In the genomic region with DNA sequence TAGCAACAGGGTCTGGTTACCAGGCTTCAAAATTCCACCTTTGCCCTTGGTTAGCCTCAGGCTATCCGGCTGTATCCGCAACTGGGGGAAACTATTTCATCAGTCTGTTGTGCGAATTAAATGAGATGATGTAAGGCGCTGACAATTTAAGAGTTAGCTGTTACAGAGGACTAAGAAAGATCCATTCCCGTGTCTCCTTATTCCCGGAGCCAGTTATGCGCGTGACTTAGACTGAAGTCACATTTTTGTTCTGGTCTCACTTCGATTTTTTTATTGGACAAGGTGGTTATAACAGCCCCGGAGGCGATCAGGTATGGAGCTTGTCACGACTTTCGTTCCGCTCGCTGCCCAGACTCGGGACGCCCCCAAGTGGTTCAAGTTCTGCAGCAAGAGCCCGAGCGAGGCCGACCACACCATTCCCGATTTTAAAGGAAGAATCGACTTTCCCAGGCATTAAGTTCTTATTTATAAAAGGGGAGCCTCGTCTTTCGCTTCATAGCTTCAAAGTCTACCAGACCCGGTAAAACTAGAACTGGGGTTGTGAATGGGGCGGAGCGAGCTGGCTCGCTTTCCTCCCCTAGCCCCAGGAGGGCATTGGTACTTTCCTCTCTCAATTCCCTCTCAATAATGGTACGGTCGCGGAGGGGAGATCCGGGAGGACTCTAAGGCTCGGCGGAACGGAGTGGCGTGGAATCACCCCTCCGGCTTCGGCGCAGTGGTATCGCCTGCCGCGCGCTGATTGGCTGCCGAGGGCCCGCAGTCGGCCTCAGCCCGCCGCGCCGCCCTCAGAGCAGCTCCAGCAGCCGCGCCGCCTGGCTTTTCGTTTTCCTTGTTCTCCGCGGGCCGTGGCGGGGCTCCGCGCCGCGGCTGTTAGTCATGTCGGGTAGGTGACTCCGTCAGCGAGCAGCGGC, we compare ENCODE assay signal across 8 mouse cellular contexts. TPM values are rescaled to one million over a fixed set of nuclear protein-coding genes. Genes with fewer than 3 reads are reported as not detected.
DNase-seq lines count a peak whose midpoint lies in the region; ATAC-seq and TF ChIP-seq lines count a peak whose summit lies in the region.

A gene (plus strand): TSS at position 763 of the 911 bp plus-strand sequence.

- ATAC-seq in common myeloid progenitor, adult 5-6 weeks (replicated peaks; ENCODE audit: low read depth, poor library complexity, severe bottlenecking), result peak; percentile 99
- peak; percentile 99 for ATAC-seq in hindbrain, postnatal 0 days
- ATAC-seq in megakaryocyte, adult 5-6 weeks (ENCODE audit: poor library complexity, severe bottlenecking), result peak; percentile 98

- intact Hi-C loops in gastrocnemius, adult 2 months (cut with DNase I), result loop anchor here (1.0 kb wide), 1 partner anchor 32 kb away; no protein-coding TSS in a partner anchor
- intact Hi-C loops in left cerebral cortex, adult 2 months (cut with DNase I), result loop anchor here (1.0 kb wide), 1 partner anchor 29 kb away; no protein-coding TSS in a partner anchor

- peak within 1 kb of the TSS; percentile 93 for H3K4me3 ChIP-seq in gastrocnemius, adult 2 months
- peak within 1 kb of the TSS; percentile 98 for H3K4me3 ChIP-seq in hindbrain, postnatal 0 days (ENCODE audit: low read length)
- H3K4me3 ChIP-seq in left cerebral cortex, adult 2 months, result peak within 1 kb of the TSS; percentile 57

- peak within 1 kb of the TSS; percentile 81 for H3K9ac ChIP-seq in hindbrain, postnatal 0 days (replicated peaks; ENCODE audit: low read length)

- peak; percentile 88 for TF ChIP-seq CTCF in gastrocnemius, adult 2 months (IDR thresholded peaks at IDR 0.05)
- peak; percentile 79 for TF ChIP-seq CTCF in hindbrain, postnatal 0 days (IDR thresholded peaks at IDR 0.05; ENCODE audit: low read depth)
- peak; percentile 70 for TF ChIP-seq CTCF in left cerebral cortex, adult 2 months (IDR thresholded peaks at IDR 0.05)

- peaks cover 8% of the 10 kb centered on the region; the same call in 1 of the 2 replicates for H3K4me1 ChIP-seq in hindbrain, postnatal 0 days (ENCODE audit: insufficient read depth, low read length)

- peak within 1 kb of the TSS; percentile 87 for H3K4me2 ChIP-seq in hindbrain, postnatal 0 days (ENCODE audit: low read depth, low read length)

- H3K27ac ChIP-seq in gastrocnemius, adult 2 months, result peak within 1 kb of the TSS; percentile 95
- H3K27ac ChIP-seq in hindbrain, postnatal 0 days, result peak within 1 kb of the TSS; percentile 96
- H3K27ac ChIP-seq in left cerebral cortex, adult 2 months, result peak within 1 kb of the TSS; percentile 99

- H3K36me3 ChIP-seq in hindbrain, postnatal 0 days (ENCODE audit: insufficient read depth, low read length), result no peaks in the 10 kb centered on the region; the same call in 1 of the 2 replicates

- no peaks in the 10 kb centered on the region for H3K9me3 ChIP-seq in hindbrain, postnatal 0 days (ENCODE audit: low read length)

- DNase-seq in ZHBTc4 (ENCODE audit: low read depth, low spot score), result peak; percentile 99
- DNase-seq in gastrocnemius, adult 2 months, result peak; percentile 99
- peak; percentile 99 for DNase-seq in hindbrain, postnatal 0 days (ENCODE audit: low spot score)
- DNase-seq in left cerebral cortex, adult 2 months (ENCODE audit: extremely low spot score in 1 of 2, low spot score in 2 of 2), result peak; percentile 99 to 100
- DNase-seq in right cerebral cortex, adult 2 months (ENCODE audit: low spot score in 2 of 2), result peak; percentile 99
- peak; percentile 98 for DNase-seq in urinary bladder, postnatal 14 days (ENCODE audit: low spot score)

- no peaks in the 10 kb centered on the region for H3K27me3 ChIP-seq in hindbrain, postnatal 0 days (ENCODE audit: insufficient read depth, low read length)

- WGBS in hindbrain, postnatal 0 days, result under 1% methylated on average over 65 of the region's 66 CpGs

RNA-seq across cellular contexts. Expression of the gene that starts here (rescaled TPM):
- 41.6 and 73.3 TPM in 2 replicates for total RNA-seq in common myeloid progenitor, adult 5-6 weeks (2017)
- total RNA-seq in gastrocnemius, adult 2 months (2021), result 10 to 100 TPM; 27.1 to 30.5 TPM
- 14.4 and 22.3 TPM in 2 replicates for total RNA-seq in hindbrain, postnatal 0 days (2014; rRNA removed)
- polyA plus RNA-seq in hindbrain, postnatal 0 days (2015; fragmentation: Nextera tagmentation; extraction: Ambion mirVana), result 13.2 and 13.6 TPM in 2 replicates
- 10 to 100 TPM; 71.9 to 74.1 TPM for total RNA-seq in left cerebral cortex, adult 2 months (2021)
- 44.8 and 54.0 TPM in 2 replicates for total RNA-seq in megakaryocyte, adult 5-6 weeks (2015)
- total RNA-seq in megakaryocyte, adult 5-6 weeks (2017), result 37.4 and 39.2 TPM in 2 replicates

Comparison
In these comparisons a context has a peak if more than half of its experiments do, and no peak if none do; other contexts are left out.
1. Peak in every context shown above with its lines: DNase-seq, ATAC-seq, H3K4me3 ChIP-seq and H3K27ac ChIP-seq.